Mouse (Mus musculus): Measurements from ENCODE around the gene Tex13c1. TPM values are rescaled to one million over a fixed set of nuclear protein-coding genes. Genes with fewer than 3 reads are reported as not detected.

Gene Tex13c1
- polyA plus RNA-seq (2015; fragmentation: Nextera tagmentation; extraction: Ambion mirVana) = not detected in 2 replicates

DNA sequence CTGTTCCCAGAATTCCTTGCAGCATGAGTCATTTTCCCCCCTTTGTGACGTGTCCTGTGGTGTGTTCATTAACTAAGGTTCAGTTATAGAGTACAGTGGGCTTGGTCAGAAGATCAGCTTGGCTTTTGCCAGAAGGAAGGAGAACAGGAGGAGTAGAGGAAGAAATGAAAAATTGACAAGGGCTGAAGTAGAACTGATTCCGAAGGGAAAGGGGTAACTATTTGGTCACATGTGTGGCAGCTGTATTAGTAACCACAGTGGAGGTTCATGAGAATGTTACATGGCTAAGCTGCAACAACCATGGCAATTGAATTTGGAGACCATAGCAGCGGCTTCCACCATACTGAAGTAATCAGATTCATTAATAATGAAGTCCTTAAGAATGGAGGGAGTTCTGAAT lies at the start of gene Tex13c1:
Gene Tex13c1, plus strand, starts transcription at position 301 of the 400 bp plus-strand sequence.
- TF ChIP-seq CTCF (IDR thresholded peaks at IDR 0.05; ENCODE audit: low read depth) = no peak
- TF ChIP-seq EP300 (optimal IDR thresholded peaks at IDR 0.05) = no peak
- Histone ChIP-seq H3K9me3 (ENCODE audit: control insufficient read depth, low read length) (no peaks in the 10 kb centered on the region), H3K27me3 (ENCODE audit: control insufficient read depth, insufficient read depth, low read length) (no peaks in the 10 kb centered on the region), H3K27ac (replicated peaks) (no peak within 1 kb of the TSS), H3K4me1 (replicated peaks; ENCODE audit: control insufficient read depth, insufficient read depth) (no peaks in the 10 kb centered on the region), H3K4me2 (replicated peaks; ENCODE audit: low read depth) (no peak within 1 kb of the TSS), H3K4me3 (ENCODE audit: low read depth, low read length) (no peak within 1 kb of the TSS), H3K9ac (ENCODE audit: low read length) (no peak within 1 kb of the TSS), H3K36me3 (ENCODE audit: control insufficient read depth, insufficient read depth, low read length) (no peaks in the 10 kb centered on the region)
- WGBS = 77% methylated on average over 3 of the region's 3 CpGs
- DNase-seq (ENCODE audit: low spot score) = no peak
- ATAC-seq (ENCODE audit: low FRiP score, low TSS enrichment) = no peak

Other genes starting within 250 kb of the Tex13c1 start
- gene Tenm1, start 162.0 kb upstream of the Tex13c1 start, polyA plus RNA-seq (2015; fragmentation: Nextera tagmentation; extraction: Ambion mirVana) = 0.32 and 0.48 TPM in 2 replicates